Mouse (Mus musculus): ENCODE data around the gene Rad9b. TPM values are rescaled to one million over a fixed set of nuclear protein-coding genes. Genes with fewer than 3 reads are reported as not detected.
A peak's percentile ranks its signal among the peaks of the same experiment; 100 is the strongest.
"Not testable (repeated sequence)": the region's sequence is repeated elsewhere in the genome, so short reads cannot be mapped to it uniquely, and the experiment has no call there.

The Rad9b gene
- polyA plus RNA-seq, 1 experiment, result 6.9 TPM

DNA sequence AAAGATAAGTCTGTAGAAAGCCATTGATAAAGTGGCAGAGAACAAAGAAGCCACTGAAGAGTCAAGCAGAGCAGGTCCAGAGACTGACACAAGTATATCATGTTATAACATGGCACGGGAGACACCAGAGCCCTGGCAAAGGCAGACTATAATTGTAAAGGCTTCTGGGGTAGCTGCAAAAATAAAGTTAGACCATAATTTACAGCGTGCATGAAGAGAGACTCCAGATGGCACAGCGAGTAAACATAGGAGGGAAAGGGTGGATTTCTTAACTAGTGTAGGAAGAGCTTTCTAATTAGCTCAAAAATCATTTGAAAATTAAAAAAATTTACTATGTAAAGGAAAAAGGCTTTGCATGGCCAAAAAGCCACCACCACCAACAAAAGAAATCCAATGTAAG is 26.8 kb downstream of the Rad9b start:
- Histone ChIP-seq H3K4me1 (ENCODE audit: control insufficient read depth, insufficient read depth, low read length) (peaks cover 28% of the 10 kb centered on the region), H3K4me3 (replicated peaks; ENCODE audit: insufficient read depth, low read depth, low read length) (no peak overlapping the region), H3K27ac (ENCODE audit: insufficient read depth, low read length) (no peak overlapping the region), H3K27me3 (ENCODE audit: control insufficient read depth, insufficient read depth, low read length) (no peaks in the 10 kb centered on the region)
- 88% methylated on average over 3 of the region's 3 CpGs for WGBS
- no peak for DNase-seq
- no peak for TF ChIP-seq POLR2A (IDR thresholded peaks at IDR 0.05; ENCODE audit: borderline replicate concordance, insufficient read depth, low read length)
- no peak for TF ChIP-seq CTCF (IDR thresholded peaks at IDR 0.05; ENCODE audit: borderline replicate concordance, insufficient read depth, low read depth, low read length)

DNA sequence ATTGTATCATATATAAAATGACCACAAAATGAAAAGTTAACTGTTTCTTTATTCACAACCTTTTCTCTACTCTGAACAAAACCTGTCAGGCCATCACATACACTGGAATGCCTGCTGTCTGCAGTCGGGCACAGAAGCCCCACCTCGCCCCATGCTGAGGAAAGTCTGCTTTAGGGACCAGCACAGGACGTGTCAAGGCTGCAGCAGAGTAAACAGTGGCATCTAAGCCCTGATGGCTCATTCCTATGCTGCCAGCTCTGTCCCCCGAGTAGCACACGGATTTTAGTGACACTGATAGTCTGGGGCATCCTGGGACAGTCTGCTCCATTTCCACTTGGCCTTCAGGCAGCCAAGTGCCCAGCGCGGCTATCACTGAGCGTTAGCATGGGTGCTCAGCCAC is 28.6 kb downstream of the Rad9b start:
- Histone ChIP-seq H3K27ac (ENCODE audit: insufficient read depth, low read length) (peak overlapping the region; percentile 91), H3K4me1 (ENCODE audit: control insufficient read depth, insufficient read depth, low read length) (peaks cover 28% of the 10 kb centered on the region), H3K27me3 (ENCODE audit: control insufficient read depth, insufficient read depth, low read length) (no peaks in the 10 kb centered on the region), H3K4me3 (replicated peaks; ENCODE audit: insufficient read depth, low read depth, low read length) (peak overlapping the region; percentile 9)
- TF ChIP-seq CTCF (IDR thresholded peaks at IDR 0.05; ENCODE audit: borderline replicate concordance, insufficient read depth, low read depth, low read length) (no peak), POLR2A (IDR thresholded peaks at IDR 0.05; ENCODE audit: borderline replicate concordance, insufficient read depth, low read length) (no peak)
- DNase-seq, result no peak
- 16% methylated on average over 8 of the region's 8 CpGs for WGBS

DNA sequence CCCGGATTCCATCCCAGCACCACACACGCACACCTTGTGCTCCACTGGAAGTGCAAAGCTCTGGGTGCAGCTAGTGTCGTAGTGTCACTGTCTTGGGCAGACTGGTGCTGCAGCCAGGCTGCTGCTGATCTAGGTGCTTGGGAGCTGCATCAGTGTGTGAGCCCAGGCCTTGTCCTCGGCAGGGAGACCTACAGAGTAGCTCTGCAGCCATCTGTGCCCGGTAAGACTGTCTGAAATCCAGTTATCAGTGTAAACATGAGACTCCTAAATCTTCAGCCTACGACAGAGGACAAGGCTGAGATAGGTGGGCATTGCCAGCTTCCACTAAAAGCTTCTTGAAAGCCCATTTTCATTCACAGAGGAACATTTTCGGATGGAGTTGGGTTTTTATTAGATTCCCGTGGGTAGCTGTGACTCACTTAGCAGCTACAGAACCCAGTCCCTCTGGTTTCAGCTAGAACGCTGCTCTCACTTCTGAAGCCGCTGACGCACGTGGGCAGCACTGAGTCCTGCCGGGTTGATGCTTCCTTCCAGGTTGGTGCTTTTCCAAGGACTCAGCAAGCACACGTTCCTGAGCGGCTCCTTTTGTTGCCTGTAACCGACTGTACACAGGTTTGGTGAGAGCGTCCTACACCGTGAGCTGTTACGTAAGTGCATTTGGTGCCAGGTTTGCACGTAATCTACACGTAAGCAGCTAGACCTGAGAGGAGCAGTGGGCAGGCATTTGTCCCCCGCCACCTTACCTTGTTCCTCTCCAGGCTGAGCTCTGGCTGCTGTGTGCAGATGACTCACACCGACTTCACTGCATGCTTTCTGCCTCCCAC is 29.2 kb downstream of the Rad9b start:
- Histone ChIP-seq H3K4me1 (ENCODE audit: control insufficient read depth, insufficient read depth, low read length) (peaks cover 28% of the 10 kb centered on the region), H3K27me3 (ENCODE audit: control insufficient read depth, insufficient read depth, low read length) (no peaks in the 10 kb centered on the region), H3K4me3 (replicated peaks; ENCODE audit: insufficient read depth, low read depth, low read length) (peak overlapping the region; percentile 9), H3K27ac (ENCODE audit: insufficient read depth, low read length) (peak overlapping the region; percentile 91)
- TF ChIP-seq CTCF (IDR thresholded peaks at IDR 0.05; ENCODE audit: borderline replicate concordance, insufficient read depth, low read depth, low read length), result peak; percentile 60
- TF ChIP-seq POLR2A (IDR thresholded peaks at IDR 0.05; ENCODE audit: borderline replicate concordance, insufficient read depth, low read length), result peak; percentile 67; the same call in 1 of the 2 replicates
- DNase-seq, result peak; percentile 94 to 97
- 11% methylated on average over 23 of the region's 23 CpGs for WGBS

DNA sequence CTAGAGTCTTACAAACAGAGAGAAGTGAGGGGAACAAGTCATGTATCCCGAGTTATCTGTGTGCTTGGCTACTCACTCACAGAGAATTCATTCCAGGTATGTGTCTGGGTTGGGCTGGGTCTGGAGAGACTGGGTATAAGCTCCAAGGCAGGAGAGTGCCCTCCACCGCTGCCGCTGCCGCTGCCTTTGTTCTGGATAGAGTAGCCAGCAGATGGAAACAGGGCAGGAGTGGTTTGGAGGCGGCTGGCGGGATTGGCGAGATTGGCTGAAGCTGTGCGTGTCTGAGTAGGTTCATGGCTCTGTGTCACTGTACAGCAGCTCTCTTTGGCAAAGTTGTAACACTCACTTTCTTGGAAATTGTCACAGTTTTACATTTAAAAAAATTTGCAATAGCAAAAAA is 30.5 kb downstream of the Rad9b start:
- TF ChIP-seq POLR2A (IDR thresholded peaks at IDR 0.05; ENCODE audit: borderline replicate concordance, insufficient read depth, low read length), result no peak
- no peak for TF ChIP-seq CTCF (IDR thresholded peaks at IDR 0.05; ENCODE audit: borderline replicate concordance, insufficient read depth, low read depth, low read length)
- WGBS, result 49% methylated on average over 8 of the region's 8 CpGs
- DNase-seq, result no peak
- Histone ChIP-seq H3K27ac (ENCODE audit: insufficient read depth, low read length) (peak overlapping the region; percentile 70), H3K4me3 (replicated peaks; ENCODE audit: insufficient read depth, low read depth, low read length) (no peak overlapping the region), H3K27me3 (ENCODE audit: control insufficient read depth, insufficient read depth, low read length) (no peaks in the 10 kb centered on the region), H3K4me1 (ENCODE audit: control insufficient read depth, insufficient read depth, low read length) (peaks cover 28% of the 10 kb centered on the region)

DNA sequence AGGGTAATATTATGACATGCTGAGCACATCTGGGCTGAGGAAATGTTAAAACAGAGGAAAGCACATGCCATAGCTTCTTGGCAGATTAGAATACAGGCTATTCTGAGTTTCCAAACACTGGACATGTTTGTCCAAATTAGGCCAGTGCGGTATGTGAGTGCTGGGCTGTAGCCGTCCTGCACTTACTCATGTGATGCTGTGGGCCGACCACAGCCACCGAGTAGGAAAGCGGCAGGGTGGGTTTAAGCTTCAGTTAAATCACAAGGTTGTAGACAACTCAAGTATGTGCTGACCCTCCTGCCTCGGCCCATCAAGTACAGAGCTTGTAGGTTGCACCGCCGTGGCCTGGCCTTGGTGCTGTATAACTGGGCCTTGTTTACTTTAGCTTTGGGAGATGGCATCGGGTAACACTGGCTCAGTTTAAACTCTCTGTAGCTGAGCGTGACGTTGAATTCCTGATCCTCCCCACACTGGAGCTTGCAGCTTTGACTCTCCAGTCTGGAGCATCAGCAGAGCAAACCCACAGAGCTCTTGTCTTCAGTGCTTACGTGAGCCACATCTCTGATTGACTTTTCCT is 33.7 kb downstream of the Rad9b start:
- no peak overlapping the region for H3K27ac ChIP-seq (ENCODE audit: insufficient read depth, low read length)
- peaks cover 31% of the 10 kb centered on the region for H3K4me1 ChIP-seq (ENCODE audit: control insufficient read depth, insufficient read depth, low read length)
- TF ChIP-seq CTCF (IDR thresholded peaks at IDR 0.05; ENCODE audit: borderline replicate concordance, insufficient read depth, low read depth, low read length) (no peak), POLR2A (IDR thresholded peaks at IDR 0.05; ENCODE audit: borderline replicate concordance, insufficient read depth, low read length) (no peak)
- no peaks in the 10 kb centered on the region for H3K27me3 ChIP-seq (ENCODE audit: control insufficient read depth, insufficient read depth, low read length)
- H3K4me3 ChIP-seq (replicated peaks; ENCODE audit: insufficient read depth, low read depth, low read length), result no peak overlapping the region
- no peak for DNase-seq
- 89% methylated on average over 12 of the region's 12 CpGs for WGBS

DNA sequence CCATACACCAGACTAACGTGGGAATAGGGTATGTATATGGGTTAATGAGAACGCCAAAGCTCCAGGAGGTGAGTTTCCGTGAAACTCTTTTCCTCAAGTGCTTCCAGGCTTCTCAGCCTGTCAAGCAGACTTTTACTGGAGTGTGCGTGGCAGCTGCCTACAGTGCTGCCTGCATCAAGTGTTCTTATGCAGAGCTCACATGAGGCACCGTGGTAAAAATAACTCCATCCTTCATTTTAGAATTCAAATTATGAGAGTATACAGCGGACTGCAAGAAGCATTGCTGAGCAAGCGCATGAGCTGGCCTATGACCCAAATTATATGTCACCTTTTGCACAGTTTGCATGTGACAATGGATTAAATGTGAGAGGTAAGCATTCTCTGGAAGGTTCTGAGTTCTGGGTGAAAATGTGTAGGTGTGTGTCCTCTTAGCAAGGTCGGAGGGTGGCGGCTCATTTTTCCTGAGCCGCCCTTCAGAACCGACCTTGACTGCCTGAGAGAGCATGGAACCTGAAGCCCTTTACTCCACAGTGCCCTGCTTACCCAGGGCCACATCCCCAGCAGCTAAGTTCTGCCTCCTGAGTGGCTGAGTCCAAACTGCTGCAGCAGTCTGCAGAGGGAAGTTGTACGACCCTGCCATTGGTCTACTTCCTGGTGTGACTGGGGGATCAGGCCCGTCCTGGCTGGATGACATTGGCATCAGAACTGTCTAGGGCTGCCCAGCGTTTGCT is 34.4 kb downstream of the Rad9b start:
- Histone ChIP-seq H3K27me3 (ENCODE audit: control insufficient read depth, insufficient read depth, low read length) (no peaks in the 10 kb centered on the region), H3K4me3 (replicated peaks; ENCODE audit: insufficient read depth, low read depth, low read length) (no peak overlapping the region), H3K27ac (ENCODE audit: insufficient read depth, low read length) (no peak overlapping the region), H3K4me1 (ENCODE audit: control insufficient read depth, insufficient read depth, low read length) (peaks cover 34% of the 10 kb centered on the region)
- DNase-seq, result no peak
- TF ChIP-seq POLR2A (IDR thresholded peaks at IDR 0.05; ENCODE audit: borderline replicate concordance, insufficient read depth, low read length) (no peak), CTCF (IDR thresholded peaks at IDR 0.05; ENCODE audit: borderline replicate concordance, insufficient read depth, low read depth, low read length) (no peak)
- 74% methylated on average over 14 of the region's 14 CpGs for whole genome bisulfite sequencing

DNA sequence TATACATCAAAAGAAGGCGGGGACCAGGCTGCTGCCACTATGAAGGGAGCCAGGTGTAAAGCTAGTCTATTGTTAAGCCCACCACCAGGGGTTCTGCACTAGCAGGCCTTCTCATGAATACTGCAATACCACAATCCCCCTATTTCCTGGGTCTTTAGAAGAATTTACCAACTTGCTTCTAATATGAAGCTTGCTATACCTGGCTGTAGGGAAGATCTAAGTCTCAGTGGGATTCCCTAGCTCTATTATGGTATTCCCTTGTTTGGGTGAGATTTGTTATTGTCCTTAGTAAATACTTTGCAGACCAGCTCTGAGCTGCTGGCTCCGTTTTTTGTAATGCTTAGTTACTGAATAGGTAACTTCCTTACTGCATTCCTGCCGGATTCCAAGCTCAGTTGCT is 35.1 kb downstream of the Rad9b start:
- not testable (repeated sequence) for DNase-seq; H3K4me3 ChIP-seq (replicated peaks; ENCODE audit: insufficient read depth, low read depth, low read length); H3K27me3 ChIP-seq (ENCODE audit: control insufficient read depth, insufficient read depth, low read length); H3K27ac ChIP-seq (ENCODE audit: insufficient read depth, low read length)
- WGBS, result 92% methylated on average over 3 of the region's 3 CpGs
- H3K4me1 ChIP-seq (ENCODE audit: control insufficient read depth, insufficient read depth, low read length), result peaks cover 29% of the 10 kb centered on the region

Measured in cerebellum, adult 2 months (tissue).